13 mouse cellular contexts compared by ENCODE assay signal in genomic region chr10:60893130-60893809, GRCm38 (mm10).
DNase-seq lines count a peak whose midpoint lies in the region; ATAC-seq and TF ChIP-seq lines count a peak whose summit lies in the region.
"Had no signal": no experiment of that assay in that cellular context is flagged by ENCODE, and none has a peak within 500 bp of the region (broad histone marks: within the 10 kb centered on the region; RNA-seq: fewer than 3 reads in every experiment).

No protein-coding gene starts in this region.

- no peaks in the 10 kb centered on the region for H3K27me3 ChIP-seq in embryonic facial prominence, embryonic 11.5 days (ENCODE audit: control insufficient read depth, insufficient read depth, low read length)
- 0 out of 2 replicates have a peak, but pooled peaks cover 8% of the 10 kb centered on the region for H3K27me3 ChIP-seq in embryonic facial prominence, embryonic 10.5 days (replicated peaks; ENCODE audit: low read depth, poor library complexity, severe bottlenecking)
- no peaks in the 10 kb centered on the region for H3K27me3 ChIP-seq in lung, postnatal 0 days (replicated peaks; ENCODE audit: insufficient read depth, low read length)
- no peaks in the 10 kb centered on the region for H3K27me3 ChIP-seq in hindbrain, embryonic 16.5 days (replicated peaks; ENCODE audit: control insufficient read depth, insufficient read depth, low read length)
- no peaks in the 10 kb centered on the region for H3K27me3 ChIP-seq in neural tube, embryonic 13.5 days

- no peaks in the 10 kb centered on the region for H3K36me3 ChIP-seq in embryonic facial prominence, embryonic 11.5 days (replicated peaks; ENCODE audit: control insufficient read depth, insufficient read depth, low read depth, low read length)
- H3K36me3 ChIP-seq in embryonic facial prominence, embryonic 10.5 days (replicated peaks), result no peaks in the 10 kb centered on the region
- H3K36me3 ChIP-seq in lung, postnatal 0 days (ENCODE audit: insufficient read depth, low read length), result no peaks in the 10 kb centered on the region
- H3K36me3 ChIP-seq in hindbrain, embryonic 16.5 days (ENCODE audit: control insufficient read depth, insufficient read depth, low read length), result no peaks in the 10 kb centered on the region
- H3K36me3 ChIP-seq in neural tube, embryonic 13.5 days, result no peaks in the 10 kb centered on the region

- no peaks in the 10 kb centered on the region for H3K9me3 ChIP-seq in embryonic facial prominence, embryonic 11.5 days (replicated peaks; ENCODE audit: control insufficient read depth, low read length)
- H3K9me3 ChIP-seq in embryonic facial prominence, embryonic 10.5 days, result no peaks in the 10 kb centered on the region
- no peaks in the 10 kb centered on the region for H3K9me3 ChIP-seq in lung, postnatal 0 days (ENCODE audit: low read length)
- no peaks in the 10 kb centered on the region for H3K9me3 ChIP-seq in hindbrain, embryonic 16.5 days (ENCODE audit: control insufficient read depth, low read length)
- no peaks in the 10 kb centered on the region for H3K9me3 ChIP-seq in neural tube, embryonic 13.5 days

- TF ChIP-seq CTCF in lung, postnatal 0 days (IDR thresholded peaks at IDR 0.05), result no peak

- no peak overlapping the region for H3K4me3 ChIP-seq in embryonic facial prominence, embryonic 11.5 days (ENCODE audit: low read depth, low read length)
- no peak overlapping the region for H3K4me3 ChIP-seq in embryonic facial prominence, embryonic 10.5 days
- no peak overlapping the region for H3K4me3 ChIP-seq in lung, postnatal 0 days (ENCODE audit: low read depth, low read length)
- no peak overlapping the region for H3K4me3 ChIP-seq in hindbrain, embryonic 16.5 days (ENCODE audit: low read length)
- H3K4me3 ChIP-seq in neural tube, embryonic 13.5 days, result no peak overlapping the region
- H3K4me3 ChIP-seq: erythroblast, embryonic 14.5 days; gastrocnemius, adult 2 months had no signal

- no peak overlapping the region for H3K27ac ChIP-seq in embryonic facial prominence, embryonic 11.5 days (replicated peaks; ENCODE audit: low read depth, low read length)
- no peak overlapping the region for H3K27ac ChIP-seq in embryonic facial prominence, embryonic 10.5 days (replicated peaks)
- H3K27ac ChIP-seq in lung, postnatal 0 days (ENCODE audit: low read length), result 0 out of 2 replicates have a peak overlapping the region, but pooled peaks have one; percentile 12
- no peak overlapping the region for H3K27ac ChIP-seq in hindbrain, embryonic 16.5 days (ENCODE audit: low read depth, low read length)
- H3K27ac ChIP-seq in neural tube, embryonic 13.5 days (replicated peaks), result peak overlapping the region; percentile 56
- H3K27ac ChIP-seq: gastrocnemius, adult 2 months had no signal

- no peak overlapping the region for H3K9ac ChIP-seq in embryonic facial prominence, embryonic 11.5 days (replicated peaks; ENCODE audit: low read length)
- no peak overlapping the region for H3K9ac ChIP-seq in lung, postnatal 0 days (replicated peaks; ENCODE audit: low read depth)
- peak overlapping the region; percentile 14; the same call in 1 of the 2 replicates for H3K9ac ChIP-seq in hindbrain, embryonic 16.5 days (ENCODE audit: low read depth, low read length)
- peak overlapping the region; percentile 48; the same call in 1 of the 2 replicates for H3K9ac ChIP-seq in neural tube, embryonic 13.5 days

- TF ChIP-seq EP300 in lung, postnatal 0 days (IDR thresholded peaks at IDR 0.05), result no peak

- no peaks in the 10 kb centered on the region for H3K4me1 ChIP-seq in embryonic facial prominence, embryonic 11.5 days (ENCODE audit: control insufficient read depth, insufficient read depth, low read length)
- peaks cover 44% of the 10 kb centered on the region for H3K4me1 ChIP-seq in embryonic facial prominence, embryonic 10.5 days
- no peaks in the 10 kb centered on the region for H3K4me1 ChIP-seq in lung, postnatal 0 days (ENCODE audit: insufficient read depth, low read depth, low read length)
- peaks cover 11% of the 10 kb centered on the region for H3K4me1 ChIP-seq in hindbrain, embryonic 16.5 days (ENCODE audit: control insufficient read depth, insufficient read depth, low read depth, low read length)
- peaks cover 41% of the 10 kb centered on the region for H3K4me1 ChIP-seq in neural tube, embryonic 13.5 days (replicated peaks)

- no peak for DNase-seq in embryonic facial prominence, embryonic 11.5 days (ENCODE audit: low spot score)
- no peak for DNase-seq in embryonic facial prominence, embryonic 10.5 days (ENCODE audit: low spot score)
- DNase-seq in lung, postnatal 0 days (ENCODE audit: low spot score), result no peak
- DNase-seq in lung, postnatal 4 days, result no peak
- no peak for DNase-seq in adipocyte (ENCODE audit: low spot score)
- no peak for DNase-seq in ovary, postnatal 14 days (ENCODE audit: low spot score)
- DNase-seq: cerebellum, adult 2 months; gastrocnemius, adult 2 months; heart, adult 18-20 months had no signal

- 62% methylated on average over 22 of the region's 22 CpGs for WGBS in embryonic facial prominence, embryonic 11.5 days
- 69% methylated on average over 22 of the region's 22 CpGs for WGBS in embryonic facial prominence, embryonic 10.5 days
- 47% methylated on average over 22 of the region's 22 CpGs for WGBS in lung, postnatal 0 days
- 45% methylated on average over 22 of the region's 22 CpGs for WGBS in hindbrain, embryonic 16.5 days
- 46% methylated on average over 22 of the region's 22 CpGs for WGBS in neural tube, embryonic 13.5 days

- 0 out of 2 replicates have a peak, but pooled peaks have one; percentile 54 for ATAC-seq in embryonic facial prominence, embryonic 11.5 days (replicated peaks; ENCODE audit: insufficient number of reproducible peaks, low FRiP score, low TSS enrichment, low read depth)
- ATAC-seq in lung, postnatal 0 days, result no peak
- ATAC-seq in hindbrain, embryonic 16.5 days, result peak; percentile 48
- peak; percentile 52 for ATAC-seq in neural tube, embryonic 13.5 days (ENCODE audit: low read depth)

- H3K4me2 ChIP-seq in embryonic facial prominence, embryonic 11.5 days (ENCODE audit: low read depth, low read length), result no peak overlapping the region
- H3K4me2 ChIP-seq in lung, postnatal 0 days (replicated peaks; ENCODE audit: low read depth, low read length), result no peak overlapping the region
- H3K4me2 ChIP-seq in hindbrain, embryonic 16.5 days (ENCODE audit: low read length), result 0 out of 2 replicates have a peak overlapping the region, but pooled peaks have one; percentile 18
- H3K4me2 ChIP-seq in neural tube, embryonic 13.5 days, result peak overlapping the region; percentile 25; the same call in 1 of the 2 replicates
- H3K4me2 ChIP-seq: liver, embryonic 11.5 days had no signal

Comparison
In these comparisons a context has a peak if more than half of its experiments do, and no peak if none do; other contexts are left out.
1. H3K27ac ChIP-seq: peak in lung, postnatal 0 days (single experiment) and neural tube, embryonic 13.5 days (single experiment); none in embryonic facial prominence, embryonic 11.5 days (single experiment), embryonic facial prominence, embryonic 10.5 days (single experiment) and hindbrain, embryonic 16.5 days (single experiment).
2. H3K4me2 ChIP-seq: peak in hindbrain, embryonic 16.5 days (single experiment) and neural tube, embryonic 13.5 days (single experiment); none in embryonic facial prominence, embryonic 11.5 days (single experiment) and lung, postnatal 0 days (single experiment).
3. H3K9ac ChIP-seq: peak in hindbrain, embryonic 16.5 days (single experiment) and neural tube, embryonic 13.5 days (single experiment); none in embryonic facial prominence, embryonic 11.5 days (single experiment) and lung, postnatal 0 days (single experiment).